In genomic region chr3:95261975-95262374, GRCm38 (mm10) we compare ENCODE assay signal across 21 mouse cellular contexts. TPM values are rescaled to one million over a fixed set of nuclear protein-coding genes. Genes with fewer than 3 reads are reported as not detected.
A peak's percentile ranks its signal among the peaks of the same experiment; 100 is the strongest.
DNase-seq lines count a peak whose midpoint lies in the region; TF ChIP-seq lines count a peak whose summit lies in the region.
"Had no signal": no experiment of that assay in that cellular context is flagged by ENCODE, and none has a peak within 500 bp of the region (broad histone marks: within the 10 kb centered on the region; RNA-seq: fewer than 3 reads in every experiment).

No protein-coding gene starts in this region.

- DNase-seq in 3T3-L1 (ENCODE audit: low read depth, low spot score) = peak; percentile 80
- DNase-seq in NIH3T3 (ENCODE audit: low read depth) = peak; percentile 80
- no peak for DNase-seq in T-cell, adult 2 months (ENCODE audit: low spot score)
- no peak for DNase-seq in cerebellum, postnatal 10 days
- DNase-seq: adrenal gland, adult 2 months; adrenal gland, postnatal 14 days; adrenal gland, postnatal 36 days; cerebellum, adult 11-12 months; cerebellum, adult 2 months; cerebellum, adult 9-10 months; cerebellum, postnatal 14 days; cerebellum, postnatal 36 days; embryo, embryonic 11 days; forebrain, postnatal 0 days had no signal

- H3K4me3 ChIP-seq in embryonic fibroblast, embryonic 13.5 days (ENCODE audit: insufficient read depth, low read length) = no peak overlapping the region
- H3K4me3 ChIP-seq: embryonic facial prominence, embryonic 13.5 days; embryonic facial prominence, embryonic 15.5 days; forebrain, embryonic 13.5 days; forebrain, embryonic 15.5 days had no signal

- TF ChIP-seq CTCF in embryonic fibroblast, embryonic 13.5 days (IDR thresholded peaks at IDR 0.05; ENCODE audit: borderline replicate concordance, insufficient read depth, low read length) = no peak

- H3K4me1 ChIP-seq in embryonic fibroblast, embryonic 13.5 days (ENCODE audit: control insufficient read depth, insufficient read depth, low read length) = peaks cover 6% of the 10 kb centered on the region; the same call in 1 of the 2 replicates
- H3K4me1 ChIP-seq: embryonic facial prominence, embryonic 13.5 days; embryonic facial prominence, embryonic 15.5 days; forebrain, embryonic 13.5 days; forebrain, embryonic 15.5 days had no signal

- H3K27ac ChIP-seq in embryonic fibroblast, embryonic 13.5 days (ENCODE audit: insufficient read depth, low read length) = peak overlapping the region; percentile 83
- H3K27ac ChIP-seq: embryonic facial prominence, embryonic 13.5 days; embryonic facial prominence, embryonic 15.5 days; forebrain, embryonic 13.5 days; forebrain, embryonic 15.5 days had no signal

- TF ChIP-seq POLR2A in embryonic fibroblast, embryonic 13.5 days (IDR thresholded peaks at IDR 0.05; ENCODE audit: low read depth, low read length) = no peak

RNA-seq across cellular contexts. Expression of gene Bnipl, which starts 11.0 kb away (rescaled TPM):
- polyA plus RNA-seq in embryonic fibroblast, embryonic 13.5 days (2011; ENCODE audit: insufficient read length, low read depth, missing spikeins) = not detected in 2 replicates
- polyA plus RNA-seq: adrenal gland, adult 2 months; forebrain, embryonic 13.5 days; forebrain, embryonic 15.5 days; forebrain, postnatal 0 days had no signal

RNA-seq across cellular contexts. Expression of gene Mindy1, which starts 19.2 kb away (rescaled TPM):
- polyA plus RNA-seq in embryonic fibroblast, embryonic 13.5 days (2011; ENCODE audit: insufficient read length, low read depth, missing spikeins) = 25.5 and 26.9 TPM in 2 replicates

RNA-seq across cellular contexts. Expression of gene Prune1, which starts 19.9 kb away (rescaled TPM):
- 22.2 and 22.9 TPM in 2 replicates for polyA plus RNA-seq in embryonic fibroblast, embryonic 13.5 days (2011; ENCODE audit: insufficient read length, low read depth, missing spikeins)

RNA-seq across cellular contexts. Expression of gene Gm128, which starts 20.6 kb away (rescaled TPM):
- not detected in 2 replicates for polyA plus RNA-seq in embryonic fibroblast, embryonic 13.5 days (2011; ENCODE audit: insufficient read length, low read depth, missing spikeins)
- polyA plus RNA-seq: embryonic facial prominence, embryonic 11.5 days; G1E had no signal

RNA-seq across cellular contexts. Expression of gene Mllt11, which starts 30.0 kb away (rescaled TPM):
- polyA plus RNA-seq in embryonic fibroblast, embryonic 13.5 days (2011; ENCODE audit: insufficient read length, low read depth, missing spikeins) = 33.0 and 44.0 TPM in 2 replicates

Comparison
In these comparisons a context has a peak if more than half of its experiments do, and no peak if none do; other contexts are left out.
1. DNase-seq: peak in 3T3-L1 (single experiment) and NIH3T3 (single experiment); none in T-cell, adult 2 months (single experiment) and cerebellum, postnatal 10 days (0 of 2).